Mouse (Mus musculus): Measurements from ENCODE around the gene Ptprd. TPM values are rescaled to one million over a fixed set of nuclear protein-coding genes. Genes with fewer than 3 reads are reported as not detected.

Gene Ptprd
- total and polyA plus RNA-seq, 3 experiments: not detected

- DNase-seq (ENCODE audit: low read depth, low spot score): no peak
- Histone ChIP-seq H3K9me3 (replicated peaks; ENCODE audit: insufficient read depth, low read length) (no peaks in the 10 kb centered on the region), H3K27me3 (ENCODE audit: control insufficient read depth in 1 of 2, insufficient read depth in 2 of 2, low read length in 2 of 2) (no peaks in the 10 kb centered on the region), H3K27ac (ENCODE audit: control insufficient read depth, low read depth, low read length) (no peak overlapping the region), H3K36me3 (ENCODE audit: control insufficient read depth in 1 of 2, insufficient read depth in 2 of 2, low read length in 2 of 2) (no peaks in the 10 kb centered on the region), H3K79me2 (ENCODE audit: control insufficient read depth, insufficient read depth, low read length, poor library complexity) (no peaks in the 10 kb centered on the region), H3K4me3 (ENCODE audit: control insufficient read depth in 1 of 2, insufficient read depth in 1 of 2, low read depth in 2 of 2, low read length in 2 of 2) (no peak overlapping the region), H3K4me1 (ENCODE audit: control insufficient read depth in 1 of 2, insufficient read depth in 2 of 2, low read length in 2 of 2) (no peaks in the 10 kb centered on the region), H3K9ac (ENCODE audit: control insufficient read depth, low read depth, low read length, poor library complexity, severe bottlenecking) (no peak overlapping the region)
- TF ChIP-seq ZNF384 (IDR thresholded peaks at IDR 0.05; ENCODE audit: low read depth, low read length): no peak
- no peak for TF ChIP-seq UBTF (IDR thresholded peaks at IDR 0.05; ENCODE audit: borderline replicate concordance, insufficient read depth, low read depth, low read length)
- no peak for TF ChIP-seq RAD21 (IDR thresholded peaks at IDR 0.05; ENCODE audit: low read depth, low read length)
- TF ChIP-seq BHLHE40 (IDR thresholded peaks at IDR 0.05; ENCODE audit: borderline replicate concordance, low read depth, low read length): no peak
- TF ChIP-seq NELFE (IDR thresholded peaks at IDR 0.05; ENCODE audit: low read depth, low read length): no peak
- TF ChIP-seq TCF12 (IDR thresholded peaks at IDR 0.05; ENCODE audit: low read depth, low read length): no peak
- no peak for TF ChIP-seq ZMIZ1 (IDR thresholded peaks at IDR 0.05; ENCODE audit: low read depth, low read length)
- TF ChIP-seq RCOR1 (IDR thresholded peaks at IDR 0.05; ENCODE audit: low read depth, low read length): no peak
- TF ChIP-seq CTCF (IDR thresholded peaks at IDR 0.05 in 2 of 3, conservative IDR thresholded peaks at IDR 0.05 in 1 of 3; ENCODE audit: control insufficient read depth in 1 of 3, insufficient read depth in 1 of 3, low read depth in 2 of 3, low read length in 3 of 3, poor library complexity in 1 of 3, severe bottlenecking in 1 of 3): no peak
- TF ChIP-seq MAFK (IDR thresholded peaks at IDR 0.05; ENCODE audit: borderline replicate concordance, low read depth, low read length): no peak
- TF ChIP-seq ZC3H11A (IDR thresholded peaks at IDR 0.05; ENCODE audit: low read depth, low read length): no peak
- no peak for TF ChIP-seq KAT2A (conservative IDR thresholded peaks at IDR 0.05; ENCODE audit: low read depth, low read length)
- TF ChIP-seq E2F4 (IDR thresholded peaks at IDR 0.05; ENCODE audit: borderline replicate concordance, low read depth, low read length): no peak
Observed at GRCm38 (mm10) chr4:77586624-77587023, 625.1 kb downstream of the Ptprd start.

- H3K4me1 ChIP-seq (ENCODE audit: control insufficient read depth in 1 of 2, insufficient read depth in 2 of 2, low read length in 2 of 2): no peaks in the 10 kb centered on the region
- no peak overlapping the region for H3K9ac ChIP-seq (ENCODE audit: control insufficient read depth, low read depth, low read length, poor library complexity, severe bottlenecking)
- no peak overlapping the region for H3K4me3 ChIP-seq (ENCODE audit: control insufficient read depth in 1 of 2, insufficient read depth in 1 of 2, low read depth in 2 of 2, low read length in 2 of 2)
- H3K27me3 ChIP-seq (ENCODE audit: control insufficient read depth in 1 of 2, insufficient read depth in 2 of 2, low read length in 2 of 2): no peaks in the 10 kb centered on the region
- no peaks in the 10 kb centered on the region for H3K9me3 ChIP-seq (replicated peaks; ENCODE audit: insufficient read depth, low read length)
- TF ChIP-seq POLR2AphosphoS2 (IDR thresholded peaks at IDR 0.05; ENCODE audit: low read length) (no peak), POLR2AphosphoS5 (IDR thresholded peaks at IDR 0.05; ENCODE audit: borderline replicate concordance, low read depth, low read length) (no peak), MXI1 (IDR thresholded peaks at IDR 0.05; ENCODE audit: low read depth, low read length) (no peak), SIN3A (IDR thresholded peaks at IDR 0.05; ENCODE audit: low read length) (no peak), ZNF384 (IDR thresholded peaks at IDR 0.05; ENCODE audit: low read depth, low read length) (no peak), ELF1 (IDR thresholded peaks at IDR 0.05; ENCODE audit: low read depth, low read length) (no peak), ZMIZ1 (IDR thresholded peaks at IDR 0.05; ENCODE audit: low read depth, low read length) (no peak), GABPA (IDR thresholded peaks at IDR 0.05; ENCODE audit: low read depth, low read length) (no peak), MAZ (IDR thresholded peaks at IDR 0.05; ENCODE audit: low read depth, low read length) (no peak), USF1 (IDR thresholded peaks at IDR 0.05; ENCODE audit: low read depth, low read length) (no peak), JUND (IDR thresholded peaks at IDR 0.05; ENCODE audit: low read depth, low read length) (no peak), USF2 (IDR thresholded peaks at IDR 0.05; ENCODE audit: borderline replicate concordance in 1 of 2, insufficient read depth in 1 of 2, low read depth in 1 of 2, low read length in 2 of 2) (no peak)
- DNase-seq (ENCODE audit: low read depth, low spot score): no peak
- H3K79me2 ChIP-seq (ENCODE audit: control insufficient read depth, insufficient read depth, low read length, poor library complexity): no peaks in the 10 kb centered on the region
- H3K36me3 ChIP-seq (ENCODE audit: control insufficient read depth in 1 of 2, insufficient read depth in 2 of 2, low read length in 2 of 2): no peaks in the 10 kb centered on the region
- no peak overlapping the region for H3K27ac ChIP-seq (ENCODE audit: control insufficient read depth, low read depth, low read length)
Observed at GRCm38 (mm10) chr4:77586222-77586621, 625.5 kb downstream of the Ptprd start.

All from MEL (cell line).